Mouse (Mus musculus): ENCODE results near the gene Psph.

DNA sequence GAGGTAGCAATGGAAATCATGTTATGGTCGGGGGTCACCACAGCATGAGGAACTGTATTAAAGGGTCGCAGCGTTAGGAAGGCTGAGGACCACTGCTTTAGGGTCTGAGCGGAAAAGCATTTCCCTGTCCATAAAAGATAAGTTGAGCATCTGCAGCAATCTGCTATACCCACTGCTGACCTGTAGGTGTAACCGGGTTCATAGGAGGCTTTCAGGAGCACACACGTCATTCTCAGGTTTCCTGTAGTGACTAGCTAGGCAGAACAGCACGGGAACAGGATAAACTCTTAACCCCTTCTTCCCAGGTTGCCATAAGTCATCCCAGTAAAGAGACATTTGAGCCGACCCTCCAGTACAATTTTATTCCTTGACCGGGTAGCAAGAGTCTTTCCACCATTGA is 70.2 kb downstream of the Psph start:
- no peak for TF ChIP-seq CTCF (IDR thresholded peaks at IDR 0.05; ENCODE audit: extremely low read depth, insufficient read depth, insufficient read length, insufficient replicate concordance)
- TF ChIP-seq POLR2A (IDR thresholded peaks at IDR 0.05; ENCODE audit: low read depth, low read length) = no peak
